Mouse (Mus musculus) megakaryocyte, embryonic 14.5 days (primary cell): ENCODE results near the gene Tnn. TPM values are rescaled to one million over a fixed set of nuclear protein-coding genes. Genes with fewer than 3 reads are reported as not detected.

Source experiments
- H3K27me3 ChIP-seq: replicated peaks from 2 replicates; pipeline ENCODE3; 2012; ENCODE audit warnings: inconsistent platforms
- H3K36me3 ChIP-seq: replicated peaks from 2 replicates; pipeline ENCODE3; 2012; ENCODE audit warnings: low read length, inconsistent platforms, mixed read lengths
- H3K4me1 ChIP-seq: 2 replicates; pipeline ENCODE4 v1.6.1; 2012; ENCODE audit warnings: inconsistent platforms
- H3K4me3 ChIP-seq: replicated peaks from 2 replicates; pipeline ENCODE3; 2012; ENCODE audit warnings: moderate library complexity, mild to moderate bottlenecking, inconsistent platforms
- H3K9me3 ChIP-seq: 2 replicates; pipeline ENCODE4 v1.6.1; 2012; ENCODE audit warnings: inconsistent platforms
- FLI1 ChIP-seq: IDR thresholded peaks from 2 replicates; pipeline ENCODE4 v1.6.1; 2012; ENCODE audit warnings: low read length, inconsistent platforms, mixed read lengths
- GATA1 ChIP-seq: IDR thresholded peaks from 3 replicates; pipeline ENCODE4 v1.6.1; 2012; ENCODE audit warnings: mixed read lengths, low read length, inconsistent platforms, borderline replicate concordance
- polyA plus RNA-seq: library from polyadenylated mRNA; stranded (reverse); fragments of >175 nt; gene quantifications from 2 replicates; pipeline ENCODE4 v1.2.3, GENCODE M21; 2012; ENCODE audit warnings: low replicate concordance; ENCODE audit not compliant: insufficient read depth

Gene Tnn
- polyA plus RNA-seq, 1 experiment, result not detected

DNA sequence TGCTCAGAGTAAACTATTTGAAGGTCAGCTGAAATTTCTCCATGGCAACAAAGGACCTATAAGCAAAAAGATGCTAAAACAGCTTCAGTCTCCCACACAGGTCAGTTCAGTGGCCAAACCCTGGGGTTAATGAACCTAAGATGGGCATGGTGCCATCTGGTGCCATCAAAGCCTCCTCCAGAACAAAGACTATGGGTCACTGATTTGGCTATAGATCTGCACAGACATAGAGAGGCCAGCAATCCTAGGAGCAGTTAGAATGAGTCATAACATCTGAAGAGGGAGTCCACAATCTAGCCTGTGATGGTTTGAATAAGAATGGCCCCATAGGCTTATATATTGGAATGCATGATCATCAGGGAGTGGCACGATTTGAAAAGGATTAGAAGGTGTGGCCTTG is 69.1 kb downstream of the Tnn start:
- H3K9me3 ChIP-seq, result peaks cover 6% of the 10 kb centered on the region; the same call in 1 of the 2 replicates
- TF ChIP-seq GATA1 (no peak), FLI1 (no peak)
- peaks cover 6% of the 10 kb centered on the region; the same call in 1 of the 2 replicates for H3K4me1 ChIP-seq
- no peaks in the 10 kb centered on the region for H3K36me3 ChIP-seq
- H3K4me3 ChIP-seq, result no peak overlapping the region
- peaks cover 3% of the 10 kb centered on the region for H3K27me3 ChIP-seq

DNA sequence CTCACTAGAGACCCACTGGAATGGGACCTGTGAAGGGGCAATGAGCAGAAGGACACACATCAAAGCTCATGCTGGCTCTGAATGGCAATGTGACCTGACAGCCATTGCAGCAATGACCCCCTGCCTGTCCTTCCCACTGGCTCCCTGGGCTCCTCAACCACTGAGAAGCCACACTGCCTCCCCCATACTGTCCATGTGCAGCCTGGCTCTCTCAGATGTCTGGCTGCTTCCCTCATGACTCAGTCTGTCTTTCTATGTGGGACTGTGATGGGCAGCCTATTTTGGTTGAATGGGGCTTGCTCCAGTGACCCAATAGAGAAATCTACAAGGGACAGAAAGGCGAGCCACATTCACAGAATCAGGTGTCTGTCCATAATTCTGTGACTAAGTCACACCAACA is 70.7 kb downstream of the Tnn start:
- H3K36me3 ChIP-seq, result peaks cover 3% of the 10 kb centered on the region
- peaks cover 6% of the 10 kb centered on the region; the same call in 1 of the 2 replicates for H3K9me3 ChIP-seq
- H3K4me3 ChIP-seq, result no peak overlapping the region
- no peak for TF ChIP-seq GATA1
- TF ChIP-seq FLI1, result no peak
- H3K4me1 ChIP-seq, result peaks cover 8% of the 10 kb centered on the region; the same call in 1 of the 2 replicates
- H3K27me3 ChIP-seq, result peaks cover 3% of the 10 kb centered on the region

DNA sequence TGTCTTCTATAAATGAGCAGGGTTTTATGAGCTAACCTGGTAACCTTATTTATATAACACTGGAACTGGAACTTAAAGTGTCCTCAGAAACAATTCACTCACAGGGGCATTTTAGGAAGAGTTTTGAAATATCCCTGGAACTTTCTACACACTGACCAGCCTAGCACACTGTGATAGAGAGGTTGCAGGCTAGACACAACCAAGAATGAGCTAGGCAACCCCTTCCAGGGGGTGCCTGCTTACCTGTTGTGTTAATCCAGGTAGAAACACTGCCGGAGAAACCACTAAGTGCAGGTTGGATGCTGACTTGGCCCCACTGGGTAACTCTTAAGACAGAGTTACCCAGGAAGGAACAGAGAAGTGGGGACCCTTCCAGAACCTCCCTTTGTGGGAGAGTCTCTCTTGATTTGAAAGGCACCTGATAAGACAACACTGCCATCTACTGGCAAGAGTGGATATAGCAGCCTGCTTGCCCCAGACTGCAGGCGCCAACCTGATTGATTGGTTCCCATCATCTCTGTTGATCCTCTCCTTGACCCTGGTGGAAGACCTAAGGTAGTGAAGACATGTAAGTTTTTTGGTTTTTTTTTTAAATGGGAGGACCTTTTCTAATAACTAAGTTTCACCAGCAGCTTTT is 72.5 kb downstream of the Tnn start:
- Histone ChIP-seq H3K9me3 (peaks cover 6% of the 10 kb centered on the region; the same call in 1 of the 2 replicates), H3K36me3 (peaks cover 20% of the 10 kb centered on the region), H3K4me3 (no peak overlapping the region), H3K4me1 (peaks cover 8% of the 10 kb centered on the region; the same call in 1 of the 2 replicates), H3K27me3 (peaks cover 3% of the 10 kb centered on the region)
- TF ChIP-seq FLI1 (no peak), GATA1 (no peak)

DNA sequence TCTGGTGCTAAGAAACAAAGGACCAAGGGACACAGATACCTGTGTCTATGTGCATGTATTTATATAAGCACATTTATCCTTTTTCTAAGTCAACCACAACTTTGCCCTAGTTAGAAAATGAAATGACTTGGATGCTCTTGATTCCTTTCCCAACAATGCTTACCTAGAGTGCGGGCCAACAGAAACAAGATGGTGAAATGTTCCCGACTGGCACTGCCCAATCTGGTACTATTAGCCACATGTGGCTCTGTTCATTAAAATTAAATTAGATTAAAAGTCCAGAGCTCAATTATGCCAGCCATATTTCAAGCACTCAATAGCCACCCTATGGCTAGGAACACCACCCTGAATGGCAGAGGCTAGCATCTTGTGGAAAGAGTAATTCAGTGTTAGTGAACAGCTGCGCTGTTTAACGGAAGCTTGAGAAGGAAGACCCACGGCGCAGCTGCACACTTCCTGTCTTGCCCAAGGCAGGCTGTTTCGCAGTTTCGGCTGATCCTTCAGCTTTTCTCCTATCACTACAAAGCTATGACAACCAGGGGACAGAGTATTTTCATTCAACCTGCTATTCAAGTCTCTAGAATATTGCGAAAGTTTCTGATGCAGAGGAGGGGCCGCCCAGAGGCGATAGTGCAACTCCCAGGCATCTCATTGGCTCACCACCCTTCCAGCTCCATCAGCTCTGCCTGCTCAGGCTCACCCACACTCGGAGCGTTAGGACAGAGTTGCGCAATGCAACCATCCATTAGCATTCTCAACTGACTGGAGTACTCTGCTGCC is 74.3 kb downstream of the Tnn start:
- no peaks in the 10 kb centered on the region for H3K9me3 ChIP-seq
- TF ChIP-seq GATA1, result no peak
- TF ChIP-seq FLI1, result no peak
- peaks cover 32% of the 10 kb centered on the region for H3K36me3 ChIP-seq
- H3K4me1 ChIP-seq, result peaks cover 8% of the 10 kb centered on the region; the same call in 1 of the 2 replicates
- peak overlapping the region; percentile 59 for H3K4me3 ChIP-seq
- peaks cover 2% of the 10 kb centered on the region for H3K27me3 ChIP-seq

DNA sequence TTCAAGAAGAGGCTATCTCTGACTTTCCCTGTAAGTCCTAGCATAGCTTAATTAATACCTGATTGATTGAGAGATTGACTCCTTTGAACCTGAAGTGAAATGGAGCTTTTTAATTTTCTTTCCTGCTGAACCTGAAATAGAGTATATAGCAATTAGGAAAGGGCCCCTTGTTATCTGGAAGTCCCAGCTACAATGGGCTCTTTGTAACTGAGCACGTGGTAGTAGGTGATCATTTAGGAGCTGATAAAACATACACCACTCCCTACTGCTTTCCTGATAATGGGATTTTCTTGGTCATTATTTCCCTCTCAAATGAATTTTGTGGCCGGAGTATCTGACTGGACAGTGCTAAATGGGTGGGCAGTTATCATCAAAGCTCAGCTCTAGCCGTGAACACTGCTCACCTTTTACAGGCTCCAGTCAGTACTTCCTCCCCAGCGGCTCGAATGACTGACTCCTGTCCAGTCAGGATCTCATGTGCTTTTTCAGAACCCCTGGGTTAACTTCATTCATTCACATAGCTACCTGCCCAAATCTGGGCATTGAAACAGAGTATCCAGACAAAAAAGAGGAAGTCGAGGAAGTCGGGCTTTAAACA is 88.7 kb downstream of the Tnn start:
- Histone ChIP-seq H3K9me3 (peaks cover 13% of the 10 kb centered on the region), H3K36me3 (peaks cover 11% of the 10 kb centered on the region), H3K27me3 (no peaks in the 10 kb centered on the region), H3K4me3 (no peak overlapping the region), H3K4me1 (peaks cover 32% of the 10 kb centered on the region)
- TF ChIP-seq FLI1 (no peak), GATA1 (no peak)

DNA sequence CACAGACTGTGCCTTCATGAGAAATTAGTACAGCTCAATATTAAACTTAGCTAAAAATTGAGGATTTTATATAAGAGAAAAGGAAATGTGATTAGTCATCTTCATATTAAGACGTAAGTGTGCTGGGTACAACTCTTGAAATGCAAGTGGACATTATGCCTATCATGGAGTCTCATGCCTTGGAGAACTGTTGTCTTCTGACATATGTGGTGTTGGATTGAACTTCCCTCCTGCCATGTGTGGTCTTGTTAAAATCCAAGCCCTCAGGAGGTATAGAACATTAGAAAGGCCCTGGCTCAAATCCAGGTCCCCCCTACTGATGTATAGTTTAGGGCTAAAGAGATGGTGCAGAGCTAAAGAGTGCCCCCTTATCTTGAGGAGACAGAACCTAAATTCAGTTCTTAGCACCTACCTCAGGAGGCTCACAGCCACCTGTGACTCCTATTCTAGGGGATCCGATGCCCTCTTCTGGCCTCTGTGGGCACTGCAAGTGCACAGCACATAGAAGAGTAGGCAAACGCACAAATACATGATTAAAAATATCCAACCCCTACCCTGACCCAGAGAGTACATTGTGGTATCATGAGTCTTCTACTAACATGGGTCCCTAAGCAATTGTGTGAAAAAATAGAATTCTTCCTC is 91.5 kb downstream of the Tnn start:
- TF ChIP-seq FLI1 (no peak), GATA1 (no peak)
- Histone ChIP-seq H3K4me3 (peak overlapping the region; percentile 81), H3K27me3 (no peaks in the 10 kb centered on the region), H3K4me1 (peaks cover 52% of the 10 kb centered on the region), H3K9me3 (peaks cover 8% of the 10 kb centered on the region), H3K36me3 (peaks cover 15% of the 10 kb centered on the region)

DNA sequence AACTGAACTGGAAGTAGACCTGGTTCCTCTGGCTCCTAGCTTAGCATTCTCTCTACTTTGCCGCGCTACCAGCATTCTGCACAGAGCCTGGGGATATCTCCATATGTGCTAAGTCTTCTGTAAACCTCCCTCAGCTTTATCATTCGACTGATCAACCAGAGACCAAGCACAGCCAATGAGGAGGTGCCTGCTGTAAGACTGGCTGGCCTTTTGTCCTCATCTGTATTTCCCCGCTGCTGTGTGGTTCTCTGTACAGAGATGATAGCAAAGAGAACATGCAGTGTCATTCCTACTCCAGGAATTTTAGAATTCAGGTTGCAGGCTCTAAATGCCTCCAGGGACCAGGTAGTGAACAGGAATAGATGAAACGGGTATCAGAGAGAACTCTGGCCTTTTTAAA is 92.1 kb downstream of the Tnn start:
- H3K4me1 ChIP-seq, result peaks cover 52% of the 10 kb centered on the region
- peak overlapping the region; percentile 81 for H3K4me3 ChIP-seq
- TF ChIP-seq GATA1 (no peak; the same call in 2 of the 3 replicates), FLI1 (no peak)
- no peaks in the 10 kb centered on the region for H3K27me3 ChIP-seq
- peaks cover 3% of the 10 kb centered on the region for H3K9me3 ChIP-seq
- peaks cover 10% of the 10 kb centered on the region for H3K36me3 ChIP-seq

DNA sequence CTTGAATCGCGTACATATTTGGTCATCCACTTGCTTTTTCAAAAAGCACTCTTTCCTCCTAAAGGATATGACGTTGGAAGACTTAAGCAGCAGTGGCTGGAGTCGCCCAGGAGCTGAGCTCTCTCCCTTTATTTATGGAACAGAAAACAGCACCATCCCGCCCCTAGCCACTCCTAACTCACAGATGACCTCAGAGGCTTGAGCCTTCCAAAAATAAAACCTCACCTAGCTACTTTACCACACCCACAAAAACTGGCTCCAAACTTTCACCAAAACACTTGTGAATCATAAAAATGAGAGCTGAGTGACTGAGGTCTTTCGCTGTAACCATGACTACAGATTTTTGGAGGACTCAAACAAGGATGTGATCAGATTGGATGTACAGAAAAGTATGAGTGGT is 92.8 kb downstream of the Tnn start:
- no peaks in the 10 kb centered on the region for H3K27me3 ChIP-seq
- TF ChIP-seq GATA1, result no peak
- TF ChIP-seq FLI1, result no peak
- peaks cover 6% of the 10 kb centered on the region for H3K36me3 ChIP-seq
- H3K4me3 ChIP-seq, result no peak overlapping the region
- H3K4me1 ChIP-seq, result peaks cover 52% of the 10 kb centered on the region
- no peaks in the 10 kb centered on the region for H3K9me3 ChIP-seq

DNA sequence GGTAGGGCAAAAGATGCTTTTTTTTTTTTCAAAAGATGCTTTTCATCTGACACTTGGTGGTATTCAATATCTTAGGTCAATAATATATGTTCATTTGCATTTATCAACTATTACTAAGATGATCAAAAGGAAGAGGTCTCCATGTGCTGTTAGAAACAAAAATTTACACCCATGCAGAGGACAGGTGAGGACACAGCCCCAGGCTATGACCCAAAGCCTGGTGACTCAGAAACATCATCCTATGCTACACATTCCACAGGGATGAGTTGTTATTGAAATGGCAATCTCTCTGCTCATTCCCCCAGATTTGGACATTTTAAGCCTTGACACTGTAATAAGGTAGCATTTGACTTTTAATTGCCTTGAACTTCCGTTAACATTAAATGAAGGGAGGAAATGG is 93.5 kb downstream of the Tnn start:
- no peaks in the 10 kb centered on the region for H3K9me3 ChIP-seq
- peaks cover 9% of the 10 kb centered on the region for H3K36me3 ChIP-seq
- H3K4me3 ChIP-seq, result no peak overlapping the region
- TF ChIP-seq FLI1 (no peak), GATA1 (no peak)
- H3K27me3 ChIP-seq, result no peaks in the 10 kb centered on the region
- peaks cover 52% of the 10 kb centered on the region for H3K4me1 ChIP-seq

DNA sequence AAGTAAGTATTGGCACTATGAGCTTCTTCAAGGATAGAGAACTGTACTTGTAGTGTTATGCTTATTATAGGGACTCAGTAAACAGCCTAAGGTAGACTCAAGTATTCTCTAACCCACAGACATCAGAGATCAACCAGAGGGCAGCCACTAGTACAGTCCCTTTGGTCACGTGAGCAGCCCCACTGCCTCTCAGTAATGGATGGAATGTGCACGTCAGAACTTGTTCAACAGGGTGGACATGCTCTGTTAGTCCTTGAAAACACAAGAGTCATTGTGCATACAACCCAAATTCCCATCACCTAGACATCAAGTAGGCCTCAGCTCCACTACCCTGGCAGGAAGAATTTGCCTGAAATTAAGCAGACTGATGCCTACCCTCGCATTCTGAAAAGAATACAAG is 95.7 kb downstream of the Tnn start:
- Histone ChIP-seq H3K4me1 (peaks cover 66% of the 10 kb centered on the region), H3K27me3 (no peaks in the 10 kb centered on the region), H3K9me3 (no peaks in the 10 kb centered on the region), H3K36me3 (peaks cover 9% of the 10 kb centered on the region), H3K4me3 (no peak overlapping the region)
- TF ChIP-seq FLI1, result no peak
- TF ChIP-seq GATA1, result no peak
